Mouse (Mus musculus) gonadal fat pad, adult 2 months (tissue): ENCODE results near the gene Ifitm6. TPM values are rescaled to one million over a fixed set of nuclear protein-coding genes. Genes with fewer than 3 reads are reported as not detected.
"Not testable (repeated sequence)": the region's sequence is repeated elsewhere in the genome, so short reads cannot be mapped to it uniquely, and the experiment has no call there.

Experiments
- DNase-seq: peaks from one replicate; pipeline ENCODE4 v3.0.0-alpha.2; 2012; ENCODE audit warnings: low read depth
- polyA plus RNA-seq: library from polyadenylated mRNA; depleted of rRNA; stranded (reverse); fragments of >200 nt; gene quantifications from 2 replicates; pipeline ENCODE4 v1.2.3, GENCODE M21; 2012; rRNA removed

Ifitm6 gene
- 10.2 and 16.1 TPM in 2 replicates for polyA plus RNA-seq

DNA sequence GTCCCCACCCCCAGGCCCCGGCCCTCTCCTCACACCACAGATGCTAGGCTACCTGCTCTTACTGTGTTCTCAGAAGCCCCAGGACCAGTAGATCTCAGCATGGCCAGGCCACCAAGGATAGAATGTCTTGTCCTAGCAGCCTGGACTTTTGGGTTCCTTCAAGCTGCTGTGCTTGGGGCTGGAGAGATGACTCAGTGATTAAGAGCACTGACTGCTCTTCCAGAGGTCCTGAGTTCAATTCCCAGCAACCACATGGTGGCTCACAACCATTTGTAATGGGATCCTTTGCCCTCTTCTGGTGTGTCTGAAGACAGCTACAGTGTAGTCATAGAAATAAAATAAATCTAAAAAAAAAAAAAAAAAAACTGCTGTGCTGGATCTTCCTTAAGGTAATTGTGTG is at the start of gene Ifitm6:
Gene Ifitm6 (minus strand): TSS at position 101 of the 400 bp plus-strand sequence.
- DNase-seq = not testable (repeated sequence)

DNA sequence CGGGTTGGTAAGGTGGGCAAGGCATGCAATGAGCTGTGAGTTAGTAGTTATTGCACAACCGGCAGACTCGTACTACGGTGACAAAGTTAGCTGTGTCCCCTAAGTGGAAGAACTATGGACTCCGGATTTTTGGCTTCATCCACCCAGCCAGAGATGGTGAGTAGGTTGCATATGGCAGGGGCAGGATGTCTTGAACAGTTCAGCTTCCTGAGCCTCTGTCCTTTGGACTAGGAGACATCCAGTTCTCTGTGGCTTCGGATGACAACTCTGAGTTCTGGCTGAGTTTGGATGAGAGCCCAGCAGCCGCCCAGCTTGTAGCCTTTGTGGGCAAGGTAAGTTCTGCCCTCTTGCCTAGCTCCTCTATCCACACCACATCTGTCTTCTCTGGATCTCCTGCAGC is 46.9 kb upstream of the Ifitm6 start:
- DNase-seq = no peak

GRCm38 (mm10) chr7:141064175-141064574 is 46.5 kb upstream of the Ifitm6 start:
- DNase-seq = no peak

DNA sequence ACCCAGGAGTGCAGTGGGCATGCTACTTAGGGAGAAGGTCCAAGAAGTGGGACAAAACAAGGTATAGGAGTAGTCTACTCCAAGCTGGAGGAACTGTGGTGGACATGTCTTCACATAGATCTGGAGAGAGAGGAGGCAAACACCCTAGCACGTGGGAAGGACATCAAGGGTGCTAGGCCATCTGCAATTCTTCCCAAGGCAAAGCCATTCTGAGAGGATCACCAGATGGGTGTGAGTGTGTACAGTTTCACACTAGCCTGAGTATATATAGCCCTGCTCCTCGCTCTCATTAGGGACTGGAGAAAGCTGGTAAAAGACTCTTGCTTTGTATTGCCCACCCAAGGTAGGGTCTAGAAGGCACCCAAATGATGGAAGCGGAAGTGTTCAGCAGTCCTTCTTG is 45.6 kb upstream of the Ifitm6 start:
- DNase-seq = no peak

- DNase-seq = no peak
Observed at GRCm38 (mm10) chr7:141062525-141062924, 44.8 kb upstream of the Ifitm6 start.

- DNase-seq = no peak
Observed at GRCm38 (mm10) chr7:141061269-141061692, 43.6 kb upstream of the Ifitm6 start.

DNA sequence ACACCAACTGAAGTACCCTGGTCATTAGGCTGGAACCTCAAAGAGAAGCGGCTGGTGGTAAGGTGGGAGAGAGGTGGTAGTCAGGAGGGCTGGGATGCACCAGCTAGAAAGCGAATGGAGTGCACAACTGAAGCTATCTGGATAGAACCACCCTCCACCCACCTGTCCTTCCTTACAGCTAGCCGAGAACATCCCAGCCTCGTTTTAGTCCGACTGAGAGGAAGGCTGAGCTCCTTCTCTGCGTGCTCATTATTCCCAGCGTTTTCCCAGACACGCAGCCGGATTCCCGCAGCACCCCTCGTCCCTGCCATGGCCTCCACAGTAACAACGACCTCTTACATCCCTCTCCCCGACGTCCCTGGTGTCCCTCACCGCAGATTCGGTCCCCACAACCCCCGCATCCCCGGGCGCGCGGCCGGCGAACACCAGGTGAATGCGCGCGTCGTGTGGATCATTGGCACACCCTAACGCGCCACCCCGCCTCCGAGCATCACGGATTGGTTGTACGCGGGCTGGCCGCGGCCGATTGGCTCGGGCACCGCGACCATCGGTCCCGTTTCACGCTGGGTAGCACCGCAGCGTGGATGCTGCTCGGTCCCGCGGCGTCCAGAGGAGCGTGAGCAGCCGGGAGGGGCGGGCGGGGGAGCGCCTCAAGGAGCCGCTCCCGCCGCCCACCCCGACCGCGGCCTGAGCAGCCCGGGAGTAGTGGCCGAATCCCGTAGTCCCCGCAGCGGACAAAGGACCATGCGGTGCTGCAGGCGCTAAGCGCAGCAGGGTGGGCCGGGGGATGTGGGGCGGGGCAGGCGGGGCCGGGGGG is 42.9 kb upstream of the Ifitm6 start, which contains the start of gene B4galnt4:
Gene B4galnt4 (plus strand): TSS at position 679 of the 817 bp plus-strand sequence.
- no peak for DNase-seq

DNA sequence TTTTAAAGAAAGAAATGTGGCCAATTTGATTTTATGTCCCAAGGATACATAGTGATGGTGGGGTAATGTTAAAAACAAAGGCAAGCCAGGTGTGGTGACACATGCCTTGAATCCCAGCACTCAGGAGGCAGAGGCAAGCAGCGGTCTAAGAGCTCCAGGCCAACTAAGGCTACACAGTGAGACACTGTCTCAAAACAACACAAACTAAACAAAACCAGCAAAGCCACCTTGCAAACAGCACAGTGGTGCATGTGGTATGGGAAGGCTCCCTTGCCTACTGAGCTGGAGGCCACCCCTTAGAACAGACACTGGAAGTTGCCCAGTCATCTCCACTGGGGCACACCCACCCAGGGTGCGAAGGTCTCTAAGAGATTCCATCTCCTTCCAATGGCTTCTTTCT is 42.2 kb upstream of the Ifitm6 start:
- no peak for DNase-seq

DNA sequence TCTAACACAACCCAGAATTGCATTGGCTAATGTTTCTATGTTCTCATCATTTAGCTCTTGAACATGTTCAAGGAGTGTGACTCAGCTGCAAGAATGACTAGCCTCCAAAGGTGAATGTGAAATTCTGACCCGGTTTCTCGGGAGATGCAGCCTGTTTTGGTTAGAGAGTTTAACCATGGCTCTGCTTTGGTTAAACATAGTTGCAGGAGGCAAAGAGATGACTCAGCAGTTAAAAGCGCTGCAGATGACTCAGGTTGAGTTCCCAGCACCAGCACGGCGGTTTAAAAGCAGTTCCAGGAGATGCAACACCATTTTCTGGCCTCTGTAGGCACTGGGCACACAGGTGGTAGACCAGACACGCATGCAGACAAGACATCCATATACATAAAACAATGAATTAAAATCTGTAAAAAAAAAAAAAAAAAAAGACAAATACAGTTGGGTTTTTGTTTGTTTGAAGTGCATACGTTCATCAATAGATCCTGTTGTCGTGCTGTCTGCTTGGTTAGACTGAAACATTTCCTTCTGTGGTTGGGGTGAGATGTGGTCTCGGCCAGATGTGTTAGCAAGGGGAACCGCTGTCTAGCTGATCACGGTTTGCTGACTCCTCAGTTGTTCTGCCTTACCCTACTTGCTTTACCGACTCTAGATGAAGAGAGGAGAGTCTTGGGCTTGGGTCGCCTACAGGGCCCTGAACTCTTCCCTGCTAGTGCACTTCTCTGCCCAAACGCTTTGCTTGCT is 41.0 kb upstream of the Ifitm6 start:
- no peak for DNase-seq

DNA sequence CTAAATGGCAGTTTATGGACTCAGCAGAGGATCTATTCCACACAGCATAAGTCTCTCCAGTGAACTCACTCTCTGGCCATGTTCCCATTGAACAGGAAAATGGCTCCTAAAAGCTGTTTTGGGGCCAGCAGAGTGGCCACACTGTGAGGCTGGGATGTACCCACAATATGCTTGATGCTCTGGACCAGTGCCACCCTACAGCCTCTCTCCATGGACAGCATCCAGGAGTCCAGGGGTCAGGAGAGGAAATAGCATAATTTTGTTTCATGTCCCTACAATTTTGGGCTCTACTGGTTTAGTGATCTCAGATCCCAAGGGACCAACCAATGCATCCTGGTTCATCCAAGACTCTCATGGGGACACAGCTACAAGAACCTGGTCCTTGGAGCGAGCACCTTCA is 39.8 kb upstream of the Ifitm6 start:
- DNase-seq = no peak

DNA sequence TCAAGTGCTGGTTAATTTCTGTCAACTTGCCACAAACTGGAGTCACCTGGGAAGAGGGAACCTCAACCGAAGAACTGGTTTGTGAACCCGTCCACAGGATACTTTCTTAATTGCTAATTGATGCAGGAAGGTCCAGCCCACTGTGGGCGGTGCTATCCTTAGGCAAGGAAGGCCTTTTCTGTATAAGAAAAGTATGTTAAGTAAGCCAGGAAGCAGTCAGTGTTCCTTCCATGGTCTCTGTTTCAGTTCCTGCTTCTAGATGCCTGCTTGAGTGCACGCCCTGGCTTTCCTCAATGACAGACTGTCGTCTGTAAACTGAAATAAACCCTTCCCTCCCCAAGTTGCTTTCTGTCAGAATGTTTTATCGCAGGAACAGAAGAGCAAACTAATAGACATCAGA is 39.3 kb upstream of the Ifitm6 start:
- DNase-seq = no peak

DNA sequence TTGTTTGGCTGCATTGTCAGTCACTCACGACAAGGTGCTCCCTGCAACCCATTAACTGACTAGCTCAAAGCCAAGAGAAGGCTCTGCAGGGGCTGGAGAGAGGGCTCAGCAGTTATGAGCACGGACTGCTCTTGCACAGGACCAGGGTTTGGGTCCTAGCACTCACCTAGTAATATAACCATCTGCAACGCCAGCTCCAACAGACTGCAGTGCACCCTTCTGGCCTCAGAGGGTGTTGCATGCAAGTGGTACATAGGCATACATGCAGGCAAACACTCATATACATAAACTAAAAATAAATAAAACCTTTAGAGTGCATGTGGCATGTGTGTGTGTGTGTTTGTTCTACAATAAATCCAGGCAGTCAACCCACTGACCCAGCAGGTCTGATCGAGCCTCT is 38.1 kb upstream of the Ifitm6 start:
- no peak for DNase-seq

DNA sequence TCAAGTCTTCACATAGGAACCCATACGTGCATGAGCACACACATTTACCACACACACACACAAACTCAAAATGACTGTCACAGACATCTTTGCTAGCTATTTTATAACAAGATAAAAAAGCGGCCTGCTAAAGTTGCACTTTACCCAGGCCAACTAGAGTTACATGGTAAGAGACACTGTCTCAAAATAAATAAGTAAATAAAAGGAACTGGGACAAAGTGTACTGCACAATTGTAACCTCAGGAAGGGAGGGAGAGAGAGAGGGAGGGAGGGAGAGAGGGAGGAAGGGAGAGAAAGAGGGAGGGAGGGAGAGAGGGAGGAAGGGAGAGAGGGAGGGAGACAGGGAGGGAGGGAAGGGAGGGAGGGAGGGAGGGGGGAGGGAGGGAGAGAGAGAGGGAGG is 34.7 kb upstream of the Ifitm6 start:
- DNase-seq = no peak

GRCm38 (mm10) chr7:141052016-141052415 is 34.3 kb upstream of the Ifitm6 start:
- no peak for DNase-seq

DNA sequence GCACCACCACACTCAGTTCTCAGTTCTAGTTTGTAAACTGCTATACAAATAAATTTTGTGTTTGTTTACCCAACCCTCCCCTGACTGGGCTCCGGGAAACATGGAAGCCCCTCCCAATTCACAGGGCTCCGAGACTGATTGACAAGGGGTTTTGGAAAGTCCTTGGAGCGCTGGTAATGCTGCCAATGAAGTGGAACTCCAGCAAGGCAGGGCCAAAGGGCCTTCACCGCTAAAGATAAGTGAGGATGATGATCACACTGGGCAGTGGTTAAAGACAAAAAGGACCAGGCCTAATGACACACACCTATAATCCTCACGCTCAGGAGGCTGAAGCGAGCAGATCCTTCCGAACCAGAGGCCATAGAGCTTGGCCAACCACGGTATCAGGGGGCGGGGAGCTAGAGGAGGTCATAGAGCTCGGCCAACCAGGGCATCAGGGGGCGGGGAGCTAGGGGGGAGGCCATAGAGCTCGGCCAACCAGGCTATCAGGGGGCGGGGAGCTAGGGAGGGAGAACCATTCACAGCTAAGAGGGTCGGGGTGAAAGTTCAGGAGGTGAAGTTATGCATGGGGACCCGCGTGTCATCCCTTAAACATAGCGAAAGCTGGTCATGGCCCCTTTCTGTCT is 33.4 kb upstream of the Ifitm6 start:
- no peak for DNase-seq

DNA sequence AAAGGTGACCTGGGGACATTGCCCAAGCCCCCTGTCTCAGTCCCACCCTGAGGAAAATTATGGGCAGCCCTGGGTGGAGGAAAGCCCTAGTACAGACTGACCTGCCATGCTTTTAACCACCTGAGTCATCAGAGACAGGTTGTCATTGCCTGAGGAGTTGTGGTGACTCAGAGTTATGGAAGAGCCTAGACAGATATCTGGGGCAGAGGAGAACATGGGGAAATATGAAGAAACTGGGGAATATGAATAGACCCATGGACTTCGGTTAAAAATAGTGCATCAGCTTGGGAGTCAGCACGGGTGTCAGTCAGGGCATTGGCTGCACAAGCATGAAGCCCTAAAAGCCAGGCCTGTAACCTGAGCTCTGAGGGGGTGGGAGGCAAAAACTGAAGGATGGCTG is 31.6 kb upstream of the Ifitm6 start:
- DNase-seq = peak; percentile 50

- peak; percentile 69 for DNase-seq
Observed at GRCm38 (mm10) chr7:141048226-141049218, 30.8 kb upstream of the Ifitm6 start.

DNA sequence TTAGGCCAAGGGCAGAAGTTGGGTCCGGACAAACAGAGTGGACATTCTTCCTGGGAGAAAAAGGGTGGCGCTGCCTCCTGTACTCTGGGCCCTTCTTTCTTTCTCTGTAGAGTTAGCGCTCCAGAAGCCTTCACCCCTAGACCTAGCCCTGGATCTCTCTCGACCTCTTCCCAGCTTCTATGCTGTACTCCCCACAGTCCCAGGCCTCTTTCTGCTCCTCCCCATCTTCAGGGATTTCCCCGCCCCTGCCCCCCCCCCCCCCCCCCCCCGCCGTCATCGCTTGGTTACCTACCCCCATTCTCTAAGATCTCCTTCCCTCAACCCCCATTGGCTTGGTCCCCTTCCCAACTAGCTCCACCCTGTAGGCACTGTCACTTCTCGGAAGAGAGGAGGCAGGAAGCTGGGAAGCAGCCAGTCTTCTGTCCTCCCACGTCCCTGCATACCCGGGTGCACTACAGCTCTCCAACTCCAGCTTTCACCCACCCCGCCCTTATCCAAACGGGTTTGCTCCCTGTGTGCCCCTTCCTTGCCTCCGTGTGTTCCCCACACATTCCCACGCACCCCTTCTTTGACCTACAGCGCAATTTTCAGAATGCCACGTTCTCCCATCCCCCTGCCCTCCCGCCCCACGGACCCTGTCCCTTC is 30.0 kb upstream of the Ifitm6 start:
- DNase-seq = peak; percentile 58

DNA sequence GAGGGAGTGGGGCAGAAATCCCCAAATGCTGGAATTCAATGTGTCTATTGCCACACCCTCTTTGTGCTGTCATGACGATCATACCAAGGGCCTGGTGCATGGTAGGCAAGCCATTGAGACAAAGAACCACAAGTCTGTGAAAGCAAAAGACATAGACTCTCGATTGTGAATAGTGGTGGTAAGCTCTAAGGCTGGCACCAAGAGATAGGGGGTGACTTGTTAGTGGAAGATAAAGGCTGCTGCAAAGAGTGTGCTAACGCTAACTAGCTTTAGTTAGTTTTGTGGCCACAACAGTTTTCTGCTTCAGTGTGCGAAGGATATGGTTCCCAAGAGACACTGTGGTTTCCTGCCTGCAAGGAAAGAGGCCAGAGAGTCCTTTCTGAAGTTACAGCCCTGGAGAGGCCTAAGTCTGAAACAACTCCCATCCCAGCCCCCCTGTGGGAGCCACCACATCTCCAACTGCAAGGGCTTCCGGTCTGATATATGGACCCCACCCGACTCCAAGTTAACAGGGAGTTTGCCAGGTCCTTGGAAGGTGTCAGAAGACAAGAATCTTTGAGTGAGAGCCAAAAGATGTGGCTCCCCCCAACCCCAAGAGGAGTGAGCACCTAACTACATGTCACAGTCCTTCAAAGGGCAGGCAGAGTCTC is 29.3 kb upstream of the Ifitm6 start:
- DNase-seq = no peak

DNA sequence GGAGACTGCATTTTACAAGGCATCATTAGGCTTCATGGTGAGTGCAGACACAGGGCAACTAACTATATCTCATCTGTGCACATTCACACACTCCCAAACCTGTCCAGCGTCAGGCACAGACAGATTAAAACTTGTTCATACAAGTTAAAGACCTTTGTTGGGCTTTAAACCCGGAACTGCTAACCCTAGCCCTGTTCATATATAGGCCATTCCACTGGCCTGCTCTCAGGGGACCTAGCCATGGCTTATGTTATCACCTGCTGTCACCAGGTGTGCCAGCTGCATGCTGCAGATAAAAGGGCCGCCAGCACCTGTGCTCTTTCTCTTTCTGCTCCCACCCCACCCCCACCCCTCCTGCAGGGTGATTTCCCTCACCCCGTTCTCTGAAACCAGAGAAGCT is 24.8 kb upstream of the Ifitm6 start:
- peak; percentile 65 for DNase-seq
